Mouse (Mus musculus) brain, embryonic 14.5 days (tissue): ENCODE measurements around the gene Celsr3. TPM values are rescaled to one million over a fixed set of nuclear protein-coding genes. Genes with fewer than 3 reads are reported as not detected.

Experiments used
- DNase-seq: peaks from one replicate; pipeline ENCODE4 v3.0.0-alpha.2; 2011; ENCODE audit warnings: low read depth
- CTCF ChIP-seq: fragments of 200-500 bp; IDR thresholded peaks from 2 replicates; pipeline ENCODE4 v1.5.1; 2012; ENCODE audit warnings: inconsistent platforms, mild to moderate bottlenecking, moderate library complexity, borderline replicate concordance; ENCODE audit not compliant: insufficient read depth, insufficient read length; ENCODE audit errors: extremely low read depth
- POLR2A ChIP-seq: fragments of 200-500 bp; IDR thresholded peaks from 2 replicates; pipeline ENCODE4 v1.6.1; 2012; ENCODE audit warnings: mild to moderate bottlenecking, inconsistent platforms, borderline replicate concordance; ENCODE audit not compliant: poor library complexity, insufficient read depth, insufficient read length, severe bottlenecking; ENCODE audit errors: extremely low read depth
- polyA plus RNA-seq: library from polyadenylated mRNA; depleted of rRNA; stranded (reverse); fragments of >200 nt; gene quantifications from 2 replicates; pipeline ENCODE4 v1.2.3, GENCODE M21; 2012; rRNA removed

Celsr3 gene
- polyA plus RNA-seq, result 110 and 130 TPM in 2 replicates

- TF ChIP-seq CTCF (no peak), POLR2A (peak; percentile 64; the same call in 1 of the 2 replicates)
- DNase-seq, result peak; percentile 98
These were observed at the start of gene Celsr3 for GRCm38 (mm10) chr9:108825820-108826699. Celsr3 (plus strand) TSS chr9:108826320.

- no peak for TF ChIP-seq POLR2A
- TF ChIP-seq CTCF, result no peak
These were observed 49.5 kb upstream of the Celsr3 start for GRCm38 (mm10) chr9:108776614-108777013.

DNA sequence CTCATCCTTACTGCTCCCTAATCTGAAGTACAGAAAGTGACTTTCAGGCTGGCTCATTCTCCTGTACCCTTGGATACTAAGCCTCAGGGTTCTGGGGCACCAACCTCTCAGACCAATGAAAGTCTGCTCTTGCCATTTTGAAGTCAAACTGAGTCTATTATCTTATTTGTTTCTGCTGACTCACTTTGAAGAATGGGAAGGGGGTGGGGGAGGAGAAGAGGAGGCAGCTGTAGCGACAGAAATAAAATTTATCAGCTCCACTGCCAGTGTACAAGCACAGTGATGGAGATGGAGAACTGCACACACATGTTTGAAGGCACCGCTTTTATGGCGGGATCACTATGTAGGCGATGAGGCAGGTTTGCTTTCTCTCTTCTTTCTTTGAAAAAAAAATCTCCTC, 48.8 kb upstream of the Celsr3 start:
- no peak for TF ChIP-seq CTCF
- no peak for TF ChIP-seq POLR2A
- no peak for DNase-seq

More at GRCm38 (mm10) chr9:108776614-108777013, 49.5 kb upstream of the Celsr3 start:
- DNase-seq, result no peak

DNA sequence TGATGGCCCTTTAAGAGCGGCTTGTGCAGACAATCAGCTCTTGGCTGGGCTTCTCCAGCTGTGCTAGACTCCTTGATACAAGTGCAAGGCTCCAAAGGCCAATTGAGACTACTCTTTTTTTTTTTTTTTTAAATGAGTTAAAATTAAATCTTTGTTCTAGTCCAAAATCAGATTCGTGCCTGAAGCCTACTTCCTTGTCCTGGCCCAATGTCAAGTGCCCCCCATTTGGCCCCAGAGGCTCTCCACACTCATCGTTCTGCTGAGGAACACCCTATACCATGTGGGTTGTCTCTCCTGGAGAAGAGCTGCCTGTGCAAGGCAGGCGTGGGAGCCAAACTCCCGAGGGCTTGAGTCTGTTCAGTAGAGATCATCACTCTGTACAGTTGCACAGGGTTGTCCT, 45.2 kb upstream of the Celsr3 start:
- no peak for TF ChIP-seq CTCF
- TF ChIP-seq POLR2A, result no peak
- DNase-seq, result no peak

GRCm38 (mm10) chr9:108781891-108782290, 44.2 kb upstream of the Celsr3 start:
- DNase-seq, result no peak
- TF ChIP-seq CTCF (no peak), POLR2A (no peak)

- peak; percentile 62 for DNase-seq
- TF ChIP-seq POLR2A (no peak), CTCF (no peak)
These were observed 43.1 kb upstream of the Celsr3 start for GRCm38 (mm10) chr9:108782836-108783547.

DNA sequence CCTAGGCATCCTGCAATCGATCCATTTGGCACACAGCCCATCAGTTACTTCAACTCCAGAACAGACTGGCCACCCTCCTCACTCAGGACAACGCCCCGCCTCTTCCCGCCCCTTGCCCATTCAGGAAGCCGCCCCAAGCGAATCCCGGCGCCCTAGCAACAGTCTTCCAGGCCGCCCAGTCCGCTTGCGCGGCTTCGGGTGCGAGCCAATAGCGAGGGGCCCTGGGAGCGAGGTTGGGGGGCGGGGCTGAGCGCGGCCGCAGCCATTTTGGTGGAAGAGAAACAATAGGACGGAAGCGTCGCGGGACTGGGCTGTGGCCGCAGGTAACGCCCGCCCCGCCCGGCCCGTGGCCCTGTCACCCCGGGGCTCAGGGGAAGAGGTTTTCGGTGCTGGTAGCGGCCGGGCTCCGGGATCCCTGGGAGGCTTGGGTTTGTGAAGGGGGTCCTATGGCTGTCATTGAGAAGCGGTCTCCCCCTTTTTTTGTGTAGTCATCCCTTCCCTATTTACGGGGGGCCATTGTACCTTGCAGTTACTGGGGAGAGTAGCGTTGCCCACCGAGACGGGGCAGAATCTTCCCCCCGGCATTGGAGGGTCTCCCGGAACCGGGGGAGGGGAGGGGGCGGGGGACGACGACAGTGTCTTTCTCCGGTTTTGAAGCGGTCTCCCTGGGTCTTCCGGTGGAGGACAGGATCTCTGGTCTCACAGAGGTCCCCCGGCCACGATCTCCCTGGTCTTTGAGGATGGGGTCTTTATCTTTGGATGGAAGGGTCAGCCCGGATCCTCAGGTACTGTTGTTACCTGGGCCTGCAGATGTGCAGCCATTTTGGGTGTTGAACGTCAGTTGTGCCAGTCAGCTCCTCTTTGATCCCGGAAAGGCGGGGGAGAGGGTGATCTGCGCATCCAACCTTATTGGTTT, 42.3 kb upstream of the Celsr3 start, which contains the start of gene Ip6k2:
Gene Ip6k2, plus strand, starts transcription at position 249 of the 916 bp plus-strand sequence.
- peak; percentile 99 for DNase-seq
- no peak for TF ChIP-seq CTCF
- TF ChIP-seq POLR2A, result peak; percentile 78

- peak; percentile 80 for DNase-seq
These were observed 40.7 kb upstream of the Celsr3 start for GRCm38 (mm10) chr9:108785416-108785815.

DNA sequence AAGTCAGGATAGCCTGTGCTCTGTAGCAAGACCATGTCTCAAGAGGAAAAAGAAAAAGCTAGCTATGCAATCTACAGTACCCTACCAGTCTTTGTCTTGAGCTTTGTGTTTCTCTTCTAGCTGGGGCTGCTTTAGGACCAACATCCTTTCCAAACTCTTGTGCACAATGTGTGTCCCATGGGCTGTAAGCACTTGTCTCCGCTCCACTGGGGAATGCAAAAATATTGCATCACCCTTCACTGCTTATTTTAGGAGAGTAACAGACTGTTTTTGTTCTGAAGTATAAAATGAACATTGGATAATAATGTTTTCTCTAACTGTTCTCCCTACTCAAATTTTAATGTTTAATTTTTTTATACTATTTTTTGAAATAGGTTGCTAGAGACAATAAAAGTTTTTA, 39.6 kb upstream of the Celsr3 start:
- no peak for DNase-seq
- no peak for TF ChIP-seq POLR2A
- no peak for TF ChIP-seq CTCF

More at GRCm38 (mm10) chr9:108785416-108785815, 40.7 kb upstream of the Celsr3 start:
- TF ChIP-seq CTCF, result no peak
- TF ChIP-seq POLR2A, result no peak

DNA sequence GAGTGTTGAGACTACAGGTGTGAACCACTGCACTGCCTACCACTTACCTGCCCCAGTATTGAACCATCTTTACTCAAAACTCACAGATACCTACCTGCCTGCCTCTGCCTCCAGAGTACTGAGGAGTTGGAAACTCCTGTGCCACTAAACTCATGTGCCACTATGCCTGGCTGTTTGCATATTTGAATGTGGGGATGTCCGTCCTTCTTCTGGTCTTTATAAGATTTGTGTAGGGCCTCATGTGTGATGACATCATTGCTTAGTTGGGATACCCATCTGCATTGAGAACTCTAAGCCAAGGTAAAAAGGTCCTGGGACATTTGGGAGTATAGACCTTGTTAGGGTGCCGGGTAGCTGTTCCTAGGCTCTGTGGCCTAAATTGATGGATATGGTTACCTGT, 39.0 kb upstream of the Celsr3 start:
- DNase-seq, result no peak
- TF ChIP-seq POLR2A (no peak), CTCF (no peak)

GRCm38 (mm10) chr9:108788713-108789112, 37.4 kb upstream of the Celsr3 start:
- no peak for DNase-seq
- no peak for TF ChIP-seq POLR2A
- TF ChIP-seq CTCF, result no peak

GRCm38 (mm10) chr9:108792307-108792706, 33.8 kb upstream of the Celsr3 start:
- no peak for TF ChIP-seq POLR2A
- DNase-seq, result no peak
